Mouse (Mus musculus) liver, embryonic 11.5 days (tissue): ENCODE results near the gene B430218F22Rik. TPM values are rescaled to one million over a fixed set of nuclear protein-coding genes. Genes with fewer than 3 reads are reported as not detected.
"Not testable (repeated sequence)": the region's sequence is repeated elsewhere in the genome, so short reads cannot be mapped to it uniquely, and the experiment has no call there.

Source experiments
- ATAC-seq: fragments of 200-750 bp; cut with Nextera tagmentation; replicated peaks from 2 replicates; pipeline ENCODE4 v1.8.0; 2017; ENCODE audit warnings: moderate number of reproducible peaks, mild to moderate bottlenecking, moderate TSS enrichment, moderate library complexity; ENCODE audit not compliant: low FRiP score
- DNase-seq: peaks from one replicate; pipeline ENCODE4 v3.0.0-alpha.2; 2017; ENCODE audit warnings: low spot score
- H3K27ac ChIP-seq: fragments of 300-500 bp; sonication (generic); 2 replicates; pipeline ENCODE4 v1.5.1; 2014; ENCODE audit warnings: mild to moderate bottlenecking, low read depth, low read length, control low read depth
- H3K27me3 ChIP-seq: fragments of 300-500 bp; sonication (generic); replicated peaks from 2 replicates; pipeline ENCODE4 v1.6.1; 2014; ENCODE audit warnings: low read length, mixed read lengths; ENCODE audit not compliant: control insufficient read depth, insufficient read depth
- H3K36me3 ChIP-seq: fragments of 300-500 bp; sonication (generic); 2 replicates; pipeline ENCODE4 v1.6.1; 2014; ENCODE audit warnings: mild to moderate bottlenecking, low read length, moderate library complexity, mixed read lengths; ENCODE audit not compliant: control insufficient read depth, insufficient read depth
- H3K4me1 ChIP-seq: fragments of 300-500 bp; sonication (generic); replicated peaks from 2 replicates; pipeline ENCODE4 v1.6.1; 2014; ENCODE audit warnings: low read length, mixed read lengths; ENCODE audit not compliant: control insufficient read depth, insufficient read depth
- H3K4me2 ChIP-seq: fragments of 300-500 bp; sonication (generic); 2 replicates; pipeline ENCODE4 v1.6.1; 2014; ENCODE audit warnings: mild to moderate bottlenecking, control low read depth, moderate library complexity
- H3K4me3 ChIP-seq: fragments of 300-500 bp; sonication (generic); 2 replicates; pipeline ENCODE4 v1.5.1; 2014; ENCODE audit warnings: low read depth, low read length, control low read depth
- H3K9ac ChIP-seq: fragments of 300-500 bp; sonication (generic); 2 replicates; pipeline ENCODE4 v1.6.1; 2014; ENCODE audit warnings: low read depth, low read length, control low read depth
- H3K9me3 ChIP-seq: fragments of 300-500 bp; sonication (generic); 2 replicates; pipeline ENCODE4 v1.6.1; 2016; ENCODE audit warnings: low read length, inconsistent platforms, mixed read lengths; ENCODE audit not compliant: control insufficient read depth
- whole genome bisulfite sequencing: fragments of 180-500 bp; shearing (Covaris S2); extraction: QIAGEN DNeasy Blood & Tissue Kit; methylation state at CpG from one replicate; pipeline ENCODE4 v1.1.7; 2014; 5-methylcytosine and 5-hydroxymethylcytosine counted together
- polyA plus RNA-seq: library from polyadenylated mRNA; unstranded; fragments of >200 nt; fragmentation: Nextera tagmentation; extraction: Ambion mirVana; gene quantifications from 2 replicates; pipeline ENCODE4 v1.2.1, GENCODE M21; 2014

B430218F22Rik gene
- polyA plus RNA-seq, 1 experiment from 2014 or later, result 0.22 TPM

DNA sequence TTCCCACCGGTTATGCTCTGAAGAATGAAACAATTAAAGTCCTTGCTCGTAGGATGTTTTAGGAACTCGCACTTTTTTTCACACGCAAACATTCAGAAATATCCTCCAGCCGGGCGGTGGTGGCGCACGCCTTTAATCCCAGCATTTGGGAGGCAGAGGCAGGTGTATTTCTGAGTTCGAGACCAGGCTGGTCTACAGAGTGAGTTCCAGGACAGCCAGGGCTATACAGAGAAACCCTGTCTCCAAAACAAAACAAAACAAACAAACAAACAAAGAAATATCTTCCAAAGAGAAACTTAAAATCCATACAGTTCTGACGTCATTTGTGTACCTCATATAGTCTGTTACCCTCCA is 995 bp downstream of the B430218F22Rik start:
- Histone ChIP-seq H3K4me3 (peak overlapping the region; percentile 65), H3K9ac (0 out of 2 replicates have a peak overlapping the region, but pooled peaks have one; percentile 34), H3K4me2 (peak overlapping the region; percentile 52)
- 8% methylated on average over 10 of the region's 10 CpGs for WGBS
- H3K9me3 ChIP-seq, H3K27ac ChIP-seq, DNase-seq, H3K4me1 ChIP-seq, H3K36me3 ChIP-seq, H3K27me3 ChIP-seq: not testable (repeated sequence)
- ATAC-seq, result peak; percentile 46

DNA sequence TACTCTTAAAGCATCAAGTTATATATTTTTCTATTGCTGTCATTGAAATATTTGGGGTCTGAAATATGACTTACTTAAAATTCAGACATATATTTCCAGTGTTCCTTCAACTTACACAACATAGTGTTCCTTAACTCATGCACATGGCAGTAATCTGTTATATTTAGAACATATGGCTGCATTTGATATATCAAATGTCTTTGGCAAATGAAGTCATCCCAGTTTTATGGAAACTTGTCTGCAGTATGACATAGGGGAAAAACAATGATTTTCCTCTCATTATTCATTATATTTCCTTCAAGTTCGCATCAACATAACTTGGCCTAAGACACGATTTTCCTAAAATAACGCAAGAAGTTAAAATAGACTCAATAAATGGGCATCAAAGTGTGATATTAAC is 9.4 kb downstream of the B430218F22Rik start:
- H3K27ac ChIP-seq, result no peak overlapping the region
- no peaks in the 10 kb centered on the region for H3K9me3 ChIP-seq
- H3K4me3 ChIP-seq, result no peak overlapping the region
- ATAC-seq, result no peak
- H3K4me2 ChIP-seq, result no peak overlapping the region
- H3K36me3 ChIP-seq, result no peaks in the 10 kb centered on the region
- DNase-seq, result no peak
- no peak overlapping the region for H3K9ac ChIP-seq
- no peaks in the 10 kb centered on the region for H3K27me3 ChIP-seq
- 85% methylated on average over 3 of the region's 3 CpGs for WGBS
- H3K4me1 ChIP-seq, result no peaks in the 10 kb centered on the region

DNA sequence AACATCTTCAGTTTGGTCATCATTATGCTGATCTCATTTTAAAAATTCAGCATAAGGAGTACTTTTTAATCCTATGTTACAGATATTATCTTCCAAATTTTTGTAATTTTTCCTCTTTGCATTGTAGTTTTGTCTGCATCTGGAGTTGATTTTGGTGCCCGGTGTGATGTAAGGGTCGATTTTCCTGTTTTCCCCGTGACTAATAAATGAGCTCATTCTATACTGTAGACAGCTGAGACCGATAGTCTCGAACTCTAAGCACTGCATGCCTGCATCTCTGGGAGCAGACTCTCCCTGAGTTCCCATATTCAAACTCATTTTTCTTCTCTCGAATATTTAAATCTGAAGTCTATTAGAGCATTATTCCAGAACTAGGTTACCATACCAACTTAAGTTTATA is 13.9 kb downstream of the B430218F22Rik start:
- Histone ChIP-seq H3K4me3 (no peak overlapping the region), H3K9me3 (no peaks in the 10 kb centered on the region), H3K27me3 (no peaks in the 10 kb centered on the region), H3K9ac (no peak overlapping the region), H3K4me2 (no peak overlapping the region), H3K36me3 (no peaks in the 10 kb centered on the region), H3K4me1 (no peaks in the 10 kb centered on the region), H3K27ac (no peak overlapping the region)
- WGBS, result 72% methylated on average over 6 of the region's 6 CpGs
- ATAC-seq (no peak), DNase-seq (no peak)

DNA sequence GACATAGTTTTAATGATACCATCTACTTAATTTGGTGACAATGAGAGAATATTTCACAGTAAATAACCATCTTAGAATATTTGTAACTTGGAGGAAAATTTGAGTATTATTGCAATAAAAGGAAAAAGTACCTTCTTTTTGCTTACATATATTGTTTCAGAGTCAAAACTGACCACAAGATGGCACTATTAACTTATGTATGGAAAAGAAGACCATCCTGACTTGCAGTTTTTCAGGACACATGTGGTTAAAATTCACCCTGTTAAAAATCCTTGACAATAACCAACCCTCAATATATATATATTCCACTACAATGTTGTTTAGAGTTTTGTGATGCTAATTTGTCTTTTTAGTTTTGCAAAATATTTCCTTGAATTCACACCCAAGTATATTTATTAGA is 17.1 kb downstream of the B430218F22Rik start:
- Histone ChIP-seq H3K9me3 (no peaks in the 10 kb centered on the region), H3K27me3 (no peaks in the 10 kb centered on the region), H3K9ac (no peak overlapping the region), H3K27ac (no peak overlapping the region), H3K4me1 (no peaks in the 10 kb centered on the region), H3K36me3 (no peaks in the 10 kb centered on the region), H3K4me2 (no peak overlapping the region), H3K4me3 (no peak overlapping the region)
- ATAC-seq (no peak), DNase-seq (no peak)

DNA sequence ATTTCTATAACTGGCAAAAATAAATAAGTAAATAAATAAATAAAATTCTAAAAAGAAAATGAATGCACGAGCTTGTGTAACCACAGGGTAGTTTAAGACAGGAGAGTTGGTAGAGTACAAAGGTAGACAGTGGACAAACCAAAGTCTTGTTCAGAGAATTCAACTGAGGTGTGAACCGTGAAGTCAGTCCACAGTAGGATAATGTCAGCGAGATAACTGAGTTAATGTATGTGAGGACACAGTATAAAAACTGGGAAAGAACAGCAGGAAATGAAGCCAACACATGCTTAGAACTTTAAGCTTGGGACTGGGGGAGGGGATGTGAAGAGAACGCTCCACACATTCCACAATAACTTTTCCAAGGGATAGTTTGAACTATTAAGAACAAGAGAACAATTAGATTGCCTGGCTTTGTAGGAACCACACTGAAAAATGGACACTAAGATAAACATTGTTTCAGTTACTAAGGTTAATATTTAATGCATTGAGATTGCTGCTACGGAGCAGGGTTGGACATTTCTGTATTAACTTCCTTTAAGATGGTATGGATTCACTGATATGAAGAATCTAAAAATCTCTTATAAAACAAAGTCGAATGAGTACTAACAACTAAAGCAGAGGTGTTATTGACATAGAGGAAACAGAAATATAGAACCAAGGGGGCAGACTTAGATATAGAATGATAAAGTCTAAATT is 25.0 kb downstream of the B430218F22Rik start:
- H3K27me3 ChIP-seq, result no peaks in the 10 kb centered on the region
- no peak overlapping the region for H3K9ac ChIP-seq
- no peak overlapping the region for H3K27ac ChIP-seq
- no peaks in the 10 kb centered on the region for H3K4me1 ChIP-seq
- 73% methylated on average over 6 of the region's 6 CpGs for WGBS
- DNase-seq (no peak), ATAC-seq (no peak)
- H3K4me2 ChIP-seq, result no peak overlapping the region
- H3K4me3 ChIP-seq, result no peak overlapping the region
- no peaks in the 10 kb centered on the region for H3K9me3 ChIP-seq
- H3K36me3 ChIP-seq, result no peaks in the 10 kb centered on the region

DNA sequence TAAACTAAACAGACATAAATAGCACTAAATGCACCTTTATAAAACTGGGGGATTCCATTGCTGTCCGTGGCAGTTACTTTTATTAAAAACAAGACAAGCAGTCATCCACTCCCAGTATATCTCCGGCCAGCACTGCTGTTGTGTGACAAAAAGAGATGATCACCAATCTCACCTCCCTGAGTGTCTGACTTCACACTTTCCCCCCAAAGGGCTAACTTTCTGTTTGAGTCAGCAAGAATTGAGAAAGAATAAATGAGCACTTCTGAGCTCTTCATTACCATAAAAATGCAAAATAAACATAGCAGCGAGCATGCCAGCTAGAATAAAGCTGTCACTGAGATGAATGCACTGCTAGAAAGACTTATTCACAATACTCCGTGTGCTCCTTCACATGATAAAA is 31.7 kb downstream of the B430218F22Rik start:
- H3K27ac ChIP-seq, result no peak overlapping the region
- no peak overlapping the region for H3K4me3 ChIP-seq
- DNase-seq (no peak), ATAC-seq (no peak)
- WGBS, result 63% methylated on average over 4 of the region's 4 CpGs
- no peaks in the 10 kb centered on the region for H3K9me3 ChIP-seq
- no peaks in the 10 kb centered on the region for H3K4me1 ChIP-seq
- H3K4me2 ChIP-seq, result no peak overlapping the region
- H3K9ac ChIP-seq, result no peak overlapping the region
- H3K36me3 ChIP-seq, result no peaks in the 10 kb centered on the region
- H3K27me3 ChIP-seq, result no peaks in the 10 kb centered on the region

DNA sequence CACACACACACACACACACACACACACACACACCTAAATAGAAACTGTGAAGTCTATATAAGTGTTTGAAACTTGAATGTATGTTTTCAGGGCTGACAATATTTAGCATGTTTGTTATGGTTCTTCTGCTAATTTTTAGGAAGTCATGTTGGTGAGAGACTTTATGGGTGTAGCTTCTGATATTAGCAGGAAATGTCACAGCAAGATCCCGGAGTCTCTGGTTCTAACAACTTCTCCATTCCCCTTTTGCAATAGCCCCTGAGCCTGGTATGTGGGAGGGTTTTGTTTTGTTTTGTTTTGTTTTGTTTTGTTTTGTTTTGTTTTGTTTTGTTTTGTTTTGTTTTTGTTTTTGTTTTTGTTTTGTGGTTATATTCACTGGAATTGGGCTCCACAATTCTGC is 34.0 kb downstream of the B430218F22Rik start:
- ATAC-seq (no peak), DNase-seq (no peak)
- Histone ChIP-seq H3K27me3 (no peaks in the 10 kb centered on the region), H3K9ac (no peak overlapping the region), H3K36me3 (no peaks in the 10 kb centered on the region), H3K27ac (no peak overlapping the region), H3K9me3 (no peaks in the 10 kb centered on the region), H3K4me3 (no peak overlapping the region), H3K4me1 (no peaks in the 10 kb centered on the region), H3K4me2 (no peak overlapping the region)
- 33% methylated on average over 1 of the region's 1 CpGs for WGBS

DNA sequence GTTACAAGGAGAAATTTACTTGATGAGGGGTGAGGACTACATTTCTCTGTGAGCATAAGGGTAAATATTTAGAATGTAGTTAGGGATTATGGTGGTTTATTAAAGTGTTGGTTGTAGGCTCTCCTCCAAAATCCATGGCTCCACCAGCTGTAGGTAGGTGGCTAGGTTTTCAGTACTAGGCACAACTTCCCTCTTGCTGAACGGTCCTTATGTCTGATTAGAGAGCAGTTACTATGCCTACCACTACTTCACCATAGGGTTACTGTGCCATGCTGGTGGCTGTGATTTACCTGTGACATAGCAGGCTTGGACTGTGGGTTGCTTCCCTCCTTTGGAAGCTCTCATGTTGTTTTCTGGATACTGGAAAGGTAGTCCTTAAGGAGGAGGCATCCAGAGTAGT is 34.4 kb downstream of the B430218F22Rik start:
- Histone ChIP-seq H3K27me3 (no peaks in the 10 kb centered on the region), H3K9me3 (no peaks in the 10 kb centered on the region), H3K4me2 (no peak overlapping the region), H3K36me3 (no peaks in the 10 kb centered on the region), H3K4me3 (no peak overlapping the region), H3K27ac (no peak overlapping the region), H3K9ac (no peak overlapping the region), H3K4me1 (no peaks in the 10 kb centered on the region)
- 50% methylated on average over 1 of the region's 1 CpGs for WGBS
- ATAC-seq (no peak), DNase-seq (no peak)
